Mouse (Mus musculus): ENCODE data around the gene Cnnm1. TPM values are rescaled to one million over a fixed set of nuclear protein-coding genes. Genes with fewer than 3 reads are reported as not detected.
A peak's percentile ranks its signal among the peaks of the same experiment; 100 is the strongest.

Gene Cnnm1
- polyA plus RNA-seq, 1 experiment from 2014 or later, result 0.06 TPM

DNA sequence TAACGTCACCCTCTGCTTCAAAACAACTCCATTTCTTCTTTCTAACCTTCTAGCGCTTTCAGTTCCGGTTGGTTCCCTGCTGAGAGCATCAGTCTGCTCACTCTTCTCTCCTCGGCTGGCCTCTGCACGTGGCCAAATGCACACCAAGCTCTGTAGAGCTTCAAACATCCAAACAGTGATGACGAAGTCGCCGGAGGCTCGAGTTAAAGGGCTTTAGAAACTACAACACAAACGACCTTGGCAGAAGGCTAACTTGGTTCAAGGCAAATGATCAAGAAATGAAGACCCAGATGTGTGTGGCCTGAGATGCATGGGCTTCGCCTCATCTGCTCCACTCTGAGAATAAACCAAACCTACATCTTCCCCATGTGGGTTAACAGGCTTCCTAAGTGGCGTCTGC is 83.3 kb downstream of the Cnnm1 start:
- ATAC-seq (ENCODE audit: insufficient number of reproducible peaks, low FRiP score), result no peak
- no peaks in the 10 kb centered on the region for H3K9me3 ChIP-seq (replicated peaks)
- WGBS, result 7% methylated on average over 12 of the region's 12 CpGs
- H3K9ac ChIP-seq, result peak overlapping the region; percentile 76
- H3K27me3 ChIP-seq (replicated peaks), result no peaks in the 10 kb centered on the region
- H3K4me2 ChIP-seq, result peak overlapping the region; percentile 78
- H3K27ac ChIP-seq (ENCODE audit: poor library complexity, severe bottlenecking), result peak overlapping the region; percentile 71
- H3K36me3 ChIP-seq, result no peaks in the 10 kb centered on the region
- peak overlapping the region; percentile 68 for H3K4me3 ChIP-seq
- H3K4me1 ChIP-seq (replicated peaks), result peaks cover 49% of the 10 kb centered on the region

DNA sequence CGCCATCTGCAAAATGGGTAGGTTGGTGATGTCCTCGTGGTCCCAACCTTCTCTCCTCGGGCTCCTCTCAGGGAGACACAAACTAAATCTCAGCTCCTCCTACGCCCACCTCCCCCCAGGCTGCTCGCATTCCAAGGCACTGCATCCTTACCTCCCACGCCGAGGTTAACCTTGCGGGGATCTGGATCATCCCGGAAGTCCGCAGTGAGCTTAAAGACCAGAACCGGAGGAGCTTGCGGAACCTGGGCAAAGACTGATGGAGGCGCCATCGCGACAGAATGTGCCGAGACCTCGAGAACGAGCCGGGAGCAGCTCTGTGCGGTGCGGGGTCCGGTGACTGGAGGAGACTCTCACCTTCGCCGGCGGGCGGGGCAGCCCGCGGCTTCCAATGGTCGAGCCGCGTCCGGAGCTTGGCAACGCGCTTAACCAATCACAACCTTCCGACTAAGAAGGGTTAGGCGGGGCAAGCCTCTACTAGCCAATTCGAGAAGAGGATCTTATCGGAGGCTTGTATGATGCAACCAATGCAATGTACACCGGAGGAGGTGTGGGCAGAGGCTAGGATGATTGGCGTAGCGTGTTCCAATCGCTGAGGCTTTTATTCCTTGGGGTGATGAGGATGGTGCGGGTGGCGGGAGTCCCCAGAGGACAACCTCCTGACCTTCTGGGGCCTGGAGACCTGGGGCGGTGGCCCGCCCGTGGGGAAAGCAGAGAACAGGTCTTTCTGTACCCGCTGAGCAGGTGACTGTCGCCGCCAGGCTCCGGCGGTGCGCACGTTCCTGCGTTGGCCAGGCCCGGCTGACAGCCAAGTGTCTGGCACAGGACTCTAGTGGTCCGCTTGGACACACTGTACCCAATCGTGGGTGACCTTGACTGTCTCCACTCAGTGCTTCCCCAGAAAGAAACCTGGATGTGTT is 84.2 kb downstream of the Cnnm1 start, which contains the start of gene Got1:
TSS of gene Got1 (minus strand) at position 419 of the 917 bp plus-strand sequence.
- Histone ChIP-seq H3K9ac (peak within 1 kb of the TSS; percentile 81), H3K9me3 (replicated peaks) (no peaks in the 10 kb centered on the region), H3K27ac (ENCODE audit: poor library complexity, severe bottlenecking) (peak within 1 kb of the TSS; percentile 83), H3K4me2 (peak within 1 kb of the TSS; percentile 78), H3K4me1 (replicated peaks) (peaks cover 43% of the 10 kb centered on the region), H3K27me3 (replicated peaks) (no peaks in the 10 kb centered on the region), H3K36me3 (no peaks in the 10 kb centered on the region), H3K4me3 (peak within 1 kb of the TSS; percentile 68)
- under 1% methylated on average over 58 of the region's 58 CpGs for WGBS
- peak; percentile 99 for ATAC-seq (ENCODE audit: insufficient number of reproducible peaks, low FRiP score)

DNA sequence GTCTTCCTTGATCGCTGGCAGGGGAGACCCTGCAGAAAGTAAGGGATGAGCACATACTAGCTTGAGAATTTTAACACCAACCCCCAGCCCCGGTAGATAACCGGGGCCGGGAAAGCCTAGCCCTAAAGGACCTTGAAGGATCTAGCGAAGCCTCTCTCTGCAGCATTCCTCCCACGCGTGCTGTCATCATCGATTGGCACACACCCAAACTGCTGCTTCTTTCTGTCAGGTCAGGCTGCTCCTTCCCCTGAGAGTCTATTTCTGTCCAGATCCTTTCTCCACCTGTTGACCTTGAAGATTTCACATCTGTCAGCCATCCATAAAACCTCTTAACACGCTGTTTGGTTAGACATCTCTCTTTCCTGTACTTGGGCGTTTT is 84.9 kb downstream of the Cnnm1 start:
- peak overlapping the region; percentile 68 for H3K4me3 ChIP-seq
- H3K4me1 ChIP-seq (replicated peaks), result peaks cover 38% of the 10 kb centered on the region
- peak overlapping the region; percentile 81 for H3K9ac ChIP-seq
- H3K27ac ChIP-seq (ENCODE audit: poor library complexity, severe bottlenecking), result peak overlapping the region; percentile 83
- no peaks in the 10 kb centered on the region for H3K9me3 ChIP-seq (replicated peaks)
- WGBS, result 9% methylated on average over 10 of the region's 10 CpGs
- peak overlapping the region; percentile 78 for H3K4me2 ChIP-seq
- H3K27me3 ChIP-seq (replicated peaks), result no peaks in the 10 kb centered on the region
- peak; percentile 12; the same call in 1 of the 2 replicates for ATAC-seq (ENCODE audit: insufficient number of reproducible peaks, low FRiP score)
- H3K36me3 ChIP-seq, result no peaks in the 10 kb centered on the region

DNA sequence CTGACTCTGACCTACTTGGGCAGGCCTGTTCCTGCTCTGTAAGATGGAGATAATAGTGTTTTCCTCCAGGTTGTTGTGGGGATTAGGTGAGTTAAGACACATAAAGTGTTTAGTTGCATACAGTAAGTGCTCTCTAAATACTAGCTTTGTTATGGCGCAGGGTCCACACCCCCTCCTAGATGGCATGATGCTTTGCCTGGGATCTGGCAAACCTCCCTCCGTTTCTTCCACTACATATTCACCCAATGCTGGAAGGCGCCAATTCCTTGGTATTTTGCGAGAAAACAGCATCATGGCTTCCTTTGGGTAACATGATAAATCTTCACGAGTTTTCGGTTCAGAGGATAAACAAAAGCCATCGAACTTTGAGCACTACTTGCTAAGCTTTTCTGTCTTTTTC is 85.3 kb downstream of the Cnnm1 start:
- Histone ChIP-seq H3K27ac (ENCODE audit: poor library complexity, severe bottlenecking) (peak overlapping the region; percentile 83), H3K9ac (no peak overlapping the region)

DNA sequence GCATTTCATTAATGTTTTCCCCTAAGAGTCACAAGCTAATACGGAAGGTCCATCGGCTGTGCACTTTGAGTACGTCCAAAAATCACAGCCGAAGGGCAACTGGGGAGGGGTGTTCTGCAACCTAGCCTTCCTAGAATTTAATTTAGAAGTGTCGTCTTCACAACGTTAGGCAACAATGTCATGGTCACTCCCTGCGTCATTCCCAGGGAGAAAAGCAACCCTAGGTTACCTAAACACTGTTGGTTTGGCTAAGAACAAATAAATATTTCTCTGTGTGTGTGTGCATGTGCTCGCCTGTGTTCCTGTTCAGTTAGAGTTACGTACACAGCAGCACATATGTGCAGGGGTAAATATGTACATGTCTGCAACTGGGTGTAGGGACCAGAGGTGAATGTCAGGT is 85.8 kb downstream of the Cnnm1 start:
- Histone ChIP-seq H3K27ac (ENCODE audit: poor library complexity, severe bottlenecking) (no peak overlapping the region), H3K9me3 (replicated peaks) (no peaks in the 10 kb centered on the region), H3K4me3 (no peak overlapping the region), H3K4me2 (no peak overlapping the region), H3K4me1 (replicated peaks) (peaks cover 29% of the 10 kb centered on the region), H3K27me3 (replicated peaks) (no peaks in the 10 kb centered on the region), H3K36me3 (no peaks in the 10 kb centered on the region), H3K9ac (no peak overlapping the region)
- no peak for ATAC-seq (ENCODE audit: insufficient number of reproducible peaks, low FRiP score)
- WGBS, result 88% methylated on average over 9 of the region's 9 CpGs

More for the DNA sequence above, 85.3 kb downstream of the Cnnm1 start:
- peaks cover 33% of the 10 kb centered on the region for H3K4me1 ChIP-seq (replicated peaks)
- H3K36me3 ChIP-seq, result no peaks in the 10 kb centered on the region
- no peaks in the 10 kb centered on the region for H3K9me3 ChIP-seq (replicated peaks)
- H3K27me3 ChIP-seq (replicated peaks), result no peaks in the 10 kb centered on the region
- H3K4me3 ChIP-seq, result peak overlapping the region; percentile 68; the same call in 1 of the 2 replicates
- ATAC-seq (ENCODE audit: insufficient number of reproducible peaks, low FRiP score), result no peak
- WGBS, result 88% methylated on average over 7 of the region's 7 CpGs
- H3K4me2 ChIP-seq, result peak overlapping the region; percentile 78

DNA sequence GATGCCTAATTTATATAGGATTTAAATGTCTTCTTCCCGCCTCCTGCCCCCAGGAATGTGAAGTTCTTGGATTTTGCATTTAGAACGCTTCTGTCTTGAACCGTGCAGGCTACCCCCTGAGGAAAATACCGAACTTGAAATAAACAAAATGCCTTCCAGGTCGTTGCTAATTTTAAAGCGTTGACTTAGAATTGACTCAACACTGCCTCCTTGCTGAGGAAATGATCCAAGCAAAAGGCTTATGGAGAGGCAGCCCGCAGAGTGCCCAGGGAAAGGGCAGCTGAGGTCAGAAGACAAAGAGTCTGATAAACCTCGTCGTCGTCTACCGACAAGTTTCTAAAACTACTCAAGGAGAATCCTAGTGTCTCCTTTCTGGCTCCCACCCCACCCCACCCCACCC is 86.9 kb downstream of the Cnnm1 start:
- no peaks in the 10 kb centered on the region for H3K9me3 ChIP-seq (replicated peaks)
- H3K4me2 ChIP-seq, result no peak overlapping the region
- 12% methylated on average over 11 of the region's 11 CpGs for WGBS
- H3K27me3 ChIP-seq (replicated peaks), result 0 out of 2 replicates have a peak, but pooled peaks cover 4% of the 10 kb centered on the region
- H3K36me3 ChIP-seq, result no peaks in the 10 kb centered on the region
- no peak overlapping the region for H3K4me3 ChIP-seq
- no peak for ATAC-seq (ENCODE audit: insufficient number of reproducible peaks, low FRiP score)
- no peak overlapping the region for H3K9ac ChIP-seq
- no peak overlapping the region for H3K27ac ChIP-seq (ENCODE audit: poor library complexity, severe bottlenecking)
- peaks cover 18% of the 10 kb centered on the region for H3K4me1 ChIP-seq (replicated peaks)

DNA sequence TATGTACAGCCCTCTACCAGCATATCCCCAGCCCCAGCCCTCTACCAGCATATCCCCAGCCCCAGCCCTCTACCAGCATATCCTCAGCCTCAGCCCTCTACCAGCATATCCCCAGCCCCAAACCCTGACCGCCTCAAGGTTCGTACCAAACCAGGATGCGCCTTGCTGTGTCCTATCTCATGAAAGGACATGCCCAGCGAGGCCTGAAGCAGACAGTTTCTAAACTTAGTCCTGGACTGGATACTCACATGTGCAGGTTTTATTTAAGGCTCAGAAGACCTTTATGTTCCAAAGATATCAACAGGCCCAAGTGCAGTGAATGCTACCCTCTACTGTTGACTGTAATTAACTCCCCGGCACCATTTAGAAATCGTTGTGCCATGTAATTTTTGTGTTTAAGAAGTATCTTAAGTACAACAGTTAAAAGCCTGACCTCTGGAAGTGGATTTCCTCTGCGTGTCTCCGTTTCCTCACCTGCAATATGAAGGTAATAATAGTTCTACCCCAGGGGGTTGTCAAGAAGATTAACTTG is 87.9 kb downstream of the Cnnm1 start:
- 0 out of 2 replicates have a peak, but pooled peaks cover 9% of the 10 kb centered on the region for H3K4me1 ChIP-seq (replicated peaks)
- no peak overlapping the region for H3K4me2 ChIP-seq
- no peak for ATAC-seq (ENCODE audit: insufficient number of reproducible peaks, low FRiP score)
- H3K27me3 ChIP-seq (replicated peaks), result 0 out of 2 replicates have a peak, but pooled peaks cover 4% of the 10 kb centered on the region
- WGBS, result 76% methylated on average over 8 of the region's 8 CpGs
- no peak overlapping the region for H3K4me3 ChIP-seq
- no peak overlapping the region for H3K27ac ChIP-seq (ENCODE audit: poor library complexity, severe bottlenecking)
- no peaks in the 10 kb centered on the region for H3K36me3 ChIP-seq
- no peaks in the 10 kb centered on the region for H3K9me3 ChIP-seq (replicated peaks)
- no peak overlapping the region for H3K9ac ChIP-seq

DNA sequence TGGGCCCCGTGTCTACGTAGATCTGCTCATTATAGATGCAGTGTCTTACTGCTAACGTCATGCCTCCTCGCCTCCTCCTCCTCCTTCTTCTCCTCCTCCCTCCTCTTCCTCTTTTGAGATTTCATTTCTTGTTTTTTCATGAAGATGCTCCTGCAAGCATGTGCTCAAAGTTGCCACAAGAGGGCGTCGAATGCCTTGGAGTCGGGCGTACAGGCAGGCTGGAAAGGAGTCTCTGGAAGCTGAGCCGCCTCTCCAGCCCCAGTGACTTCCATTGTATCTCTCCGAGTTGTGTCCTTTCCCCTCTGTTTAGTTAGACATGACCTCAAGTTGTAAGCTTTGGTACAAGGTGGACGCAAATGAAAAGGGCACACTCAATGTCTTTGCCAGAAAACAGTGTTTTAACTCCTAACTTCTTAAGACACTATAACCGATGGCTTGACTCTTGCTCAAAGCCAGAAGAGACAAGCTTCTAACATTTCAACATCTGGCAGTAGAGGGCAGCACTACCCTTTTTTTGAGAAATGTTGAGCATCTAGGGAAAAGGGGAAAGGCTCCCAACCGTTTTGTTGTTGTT is 90.0 kb downstream of the Cnnm1 start:
- H3K36me3 ChIP-seq, result no peaks in the 10 kb centered on the region
- peak; percentile 73; the same call in 1 of the 2 replicates for ATAC-seq (ENCODE audit: insufficient number of reproducible peaks, low FRiP score)
- peak overlapping the region; percentile 58 for H3K4me2 ChIP-seq
- no peaks in the 10 kb centered on the region for H3K9me3 ChIP-seq (replicated peaks)
- H3K4me3 ChIP-seq, result peak overlapping the region; percentile 21; the same call in 1 of the 2 replicates
- WGBS, result 2% methylated on average over 13 of the region's 13 CpGs
- H3K9ac ChIP-seq, result no peak overlapping the region
- no peak overlapping the region for H3K27ac ChIP-seq (ENCODE audit: poor library complexity, severe bottlenecking)
- H3K4me1 ChIP-seq (replicated peaks), result 0 out of 2 replicates have a peak, but pooled peaks cover 2% of the 10 kb centered on the region
- H3K27me3 ChIP-seq (replicated peaks), result 0 out of 2 replicates have a peak, but pooled peaks cover 5% of the 10 kb centered on the region

DNA sequence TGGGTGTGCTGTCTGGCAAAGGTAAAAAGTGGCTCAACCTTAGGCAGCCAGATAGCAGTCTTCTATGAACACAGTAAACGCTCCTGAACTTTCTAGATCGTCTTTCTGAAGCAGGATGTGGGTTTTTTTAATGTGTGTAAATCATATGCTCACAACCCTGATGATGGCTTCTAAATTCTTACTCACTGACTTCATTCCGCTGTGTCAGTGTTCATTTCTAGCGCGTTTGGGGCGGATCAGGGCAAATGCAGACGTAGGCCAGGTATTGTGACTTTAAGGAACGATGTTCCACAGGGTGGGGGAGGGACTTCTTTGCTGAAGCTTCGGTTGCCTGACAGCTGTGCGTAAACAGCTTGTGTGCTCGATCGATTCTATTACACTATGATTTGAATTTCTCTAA is 90.7 kb downstream of the Cnnm1 start:
- Histone ChIP-seq H3K4me2 (no peak overlapping the region), H3K9me3 (replicated peaks) (no peaks in the 10 kb centered on the region), H3K4me3 (no peak overlapping the region), H3K9ac (no peak overlapping the region), H3K36me3 (no peaks in the 10 kb centered on the region), H3K4me1 (replicated peaks) (no peaks in the 10 kb centered on the region), H3K27ac (ENCODE audit: poor library complexity, severe bottlenecking) (no peak overlapping the region), H3K27me3 (replicated peaks) (0 out of 2 replicates have a peak, but pooled peaks cover 6% of the 10 kb centered on the region)
- ATAC-seq (ENCODE audit: insufficient number of reproducible peaks, low FRiP score), result no peak
- WGBS, result 42% methylated on average over 12 of the region's 12 CpGs

DNA sequence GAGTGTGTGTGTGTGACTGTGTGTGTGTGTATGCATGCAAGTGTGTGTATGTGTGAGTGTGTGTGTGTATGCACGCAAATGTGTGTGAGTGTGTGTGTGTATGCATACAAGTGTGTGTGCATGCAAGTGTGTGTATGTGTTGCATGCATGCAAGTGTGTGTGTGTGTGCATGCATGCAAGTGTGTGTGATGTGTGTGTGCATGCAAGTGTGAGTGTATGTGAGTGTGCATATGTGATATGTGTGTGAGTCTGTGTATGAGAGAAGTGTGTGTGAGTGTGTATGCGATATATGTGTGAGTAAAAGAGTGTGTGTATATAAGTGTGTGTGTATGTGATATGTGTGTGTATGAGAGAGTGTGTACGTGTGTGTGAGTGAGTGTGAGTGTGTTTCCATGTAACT is 95.1 kb downstream of the Cnnm1 start:
- ATAC-seq (ENCODE audit: insufficient number of reproducible peaks, low FRiP score), result no peak
- no peak overlapping the region for H3K27ac ChIP-seq (ENCODE audit: poor library complexity, severe bottlenecking)
- no peaks in the 10 kb centered on the region for H3K36me3 ChIP-seq
- H3K4me3 ChIP-seq, result no peak overlapping the region
- H3K9me3 ChIP-seq (replicated peaks), result no peaks in the 10 kb centered on the region
- no peak overlapping the region for H3K9ac ChIP-seq
- no peak overlapping the region for H3K4me2 ChIP-seq
- peaks cover 23% of the 10 kb centered on the region for H3K27me3 ChIP-seq (replicated peaks)
- no peaks in the 10 kb centered on the region for H3K4me1 ChIP-seq (replicated peaks)
- 85% methylated on average over 3 of the region's 3 CpGs for WGBS

Measured in heart, embryonic 12.5 days (tissue).